Mouse (Mus musculus) layer of hippocampus, adult 9-10 months (tissue): ENCODE measurements around the gene Gm10722.
"Not testable (repeated sequence)": the region's sequence is repeated elsewhere in the genome, so short reads cannot be mapped to it uniquely, and the experiment has no call there.

Experiments
- DNase-seq: peaks from one replicate; pipeline ENCODE4 v3.0.0; 2022; ENCODE audit warnings: low spot score

Gm10722 gene

DNA sequence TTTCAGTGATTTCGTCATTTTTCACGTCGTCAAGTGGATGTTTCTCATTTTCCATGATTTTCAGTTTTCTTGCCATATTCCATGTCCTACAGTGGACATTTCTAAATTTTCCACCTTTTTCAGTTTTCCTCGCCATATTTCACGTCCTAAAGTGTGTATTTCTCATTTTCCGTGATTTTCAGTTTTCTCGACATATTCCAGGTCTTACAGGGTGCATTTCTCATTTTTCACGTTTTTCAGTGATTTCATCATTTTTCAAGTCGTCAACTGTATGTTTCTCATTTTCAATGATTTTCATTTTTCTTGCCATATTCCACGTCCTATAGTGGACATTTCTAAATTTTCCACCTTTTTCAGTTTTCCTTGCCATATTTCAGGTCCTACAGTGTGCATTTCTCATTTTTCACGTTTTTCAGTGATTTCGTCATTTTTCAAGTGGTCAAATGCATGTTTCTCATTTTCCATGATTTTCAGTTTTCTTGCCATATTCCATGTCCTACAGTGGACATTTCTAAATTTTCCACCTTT, at the start of gene Gm10722:
Gene Gm10722, plus strand, starts transcription at position 478 of the 528 bp plus-strand sequence.
- DNase-seq, result not testable (repeated sequence)

- peak; percentile 20 for DNase-seq
These were observed 284 bp downstream of the Gm10722 start for GRCm38 (mm10) chr9:3001006-3001405.

GRCm38 (mm10) chr9:3001948-3002659, 1.4 kb downstream of the Gm10722 start:
- peak; percentile 100 for DNase-seq

DNA sequence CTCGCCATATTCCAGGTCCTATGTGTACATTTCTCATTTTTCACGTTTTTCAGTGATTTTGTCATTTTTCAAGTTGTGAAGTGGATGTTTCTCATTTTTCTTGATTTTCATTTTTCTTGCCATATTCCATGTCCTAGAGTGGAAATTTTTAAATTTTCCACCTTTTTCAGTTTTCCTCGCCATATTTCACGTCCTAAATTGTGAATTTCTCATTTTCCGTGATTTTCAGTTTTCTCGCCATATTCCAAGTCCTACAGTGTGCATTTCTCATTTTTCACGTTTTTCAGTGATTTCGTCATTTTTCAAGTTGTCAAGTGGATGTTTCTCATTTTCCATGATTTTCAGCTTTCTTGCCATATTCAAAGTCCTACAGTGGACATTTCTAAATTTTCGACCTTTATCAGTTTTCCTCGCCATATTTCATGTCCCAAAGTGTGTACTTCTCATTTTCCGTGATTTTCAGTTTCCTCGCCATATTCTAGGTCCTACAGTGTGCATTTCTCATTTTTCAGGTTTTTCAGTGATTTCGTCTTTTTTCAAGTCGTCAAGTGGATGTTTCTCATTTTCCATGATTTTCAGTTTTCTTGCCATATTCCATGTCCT, 2.2 kb downstream of the Gm10722 start, which contains the start of gene Gm11168:
Gene Gm11168, plus strand, starts transcription at position 553 of the 603 bp plus-strand sequence.
- DNase-seq, result not testable (repeated sequence)

DNA sequence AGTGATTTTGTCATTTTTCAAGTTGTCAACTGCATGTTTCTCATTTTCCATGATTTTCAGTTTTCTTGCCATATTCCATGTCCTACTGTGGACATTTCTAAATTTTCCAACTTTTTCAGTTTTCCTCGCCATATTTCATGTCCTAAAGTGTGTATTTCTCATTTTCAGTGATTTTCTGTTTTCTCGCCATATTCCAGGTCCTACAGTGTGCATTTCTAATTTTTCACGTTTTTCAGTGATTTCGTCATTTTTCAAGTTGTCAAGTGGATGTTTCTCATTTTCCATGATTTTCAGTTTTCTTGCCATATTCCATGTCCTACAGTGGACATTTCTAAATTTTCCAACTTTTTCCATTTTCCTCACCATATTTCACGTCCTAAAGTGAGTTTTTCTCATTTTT, 5.5 kb downstream of the Gm10722 start:
- DNase-seq, result not testable (repeated sequence)

GRCm38 (mm10) chr9:3006636-3007035, 5.9 kb downstream of the Gm10722 start:
- DNase-seq, result peak; percentile 100

- DNase-seq, result not testable (repeated sequence)
These were observed 6.5 kb downstream of the Gm10722 start for GRCm38 (mm10) chr9:3007272-3007671.

DNA sequence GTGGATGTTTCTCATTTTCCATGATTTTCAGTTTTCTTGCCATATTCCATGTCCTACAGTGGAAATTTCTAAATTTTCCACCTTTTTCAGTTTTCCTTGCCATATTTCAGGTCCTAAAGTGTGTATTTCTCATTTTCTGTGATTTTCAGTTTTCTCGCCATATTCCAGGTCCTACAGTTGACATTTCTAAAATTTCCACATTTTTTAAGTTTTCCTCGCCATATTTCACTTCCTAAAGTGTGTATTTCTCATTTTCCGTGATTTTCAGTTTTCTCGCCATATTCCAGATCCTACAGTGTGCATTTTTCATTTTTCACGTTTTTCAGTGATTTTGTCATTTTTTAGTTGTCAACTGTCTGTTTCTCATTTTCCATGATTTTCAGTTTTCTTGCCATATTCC, 8.6 kb downstream of the Gm10722 start:
- not testable (repeated sequence) for DNase-seq

DNA sequence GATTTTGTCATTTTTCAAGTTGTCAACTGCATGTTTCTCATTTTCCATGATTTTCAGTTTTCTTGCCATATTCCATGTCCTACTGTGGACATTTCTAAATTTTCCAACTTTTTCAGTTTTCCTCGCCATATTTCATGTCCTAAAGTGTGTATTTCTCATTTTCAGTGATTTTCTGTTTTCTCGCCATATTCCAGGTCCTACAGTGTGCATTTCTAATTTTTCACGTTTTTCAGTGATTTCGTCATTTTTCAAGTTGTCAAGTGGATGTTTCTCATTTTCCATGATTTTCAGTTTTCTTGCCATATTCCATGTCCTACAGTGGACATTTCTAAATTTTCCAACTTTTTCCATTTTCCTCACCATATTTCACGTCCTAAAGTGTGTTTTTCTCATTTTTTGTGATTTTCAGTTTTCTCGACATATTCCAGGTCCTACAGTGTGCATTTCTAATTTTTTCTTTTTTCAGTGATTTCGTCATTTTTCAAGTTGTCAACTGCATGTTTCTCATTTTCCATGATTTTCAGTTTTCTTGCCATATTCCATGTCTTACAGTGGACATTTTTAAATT, 11.4 kb downstream of the Gm10722 start:
- DNase-seq, result not testable (repeated sequence)

GRCm38 (mm10) chr9:3012733-3013279, 12.1 kb downstream of the Gm10722 start, which contains the start of gene Gm10721:
Gene Gm10721, plus strand, starts transcription at chr9:3013140.
- DNase-seq, result not testable (repeated sequence)

GRCm38 (mm10) chr9:3015354-3015753, 14.6 kb downstream of the Gm10722 start, which contains the start of gene Gm10720:
Gene Gm10720, plus strand, starts transcription at chr9:3015654.
- DNase-seq, result not testable (repeated sequence)

- DNase-seq, result not testable (repeated sequence)
These were observed 15.2 kb downstream of the Gm10722 start for GRCm38 (mm10) chr9:3015896-3016295.

GRCm38 (mm10) chr9:3017108-3017507, 16.4 kb downstream of the Gm10722 start, which contains the start of gene Gm10719:
Gene Gm10719, plus strand, starts transcription at chr9:3017408.
- DNase-seq, result not testable (repeated sequence)

GRCm38 (mm10) chr9:3018944-3019343, 18.2 kb downstream of the Gm10722 start:
- not testable (repeated sequence) for DNase-seq

GRCm38 (mm10) chr9:3019835-3020727, 19.4 kb downstream of the Gm10722 start:
- peak; percentile 43 for DNase-seq

GRCm38 (mm10) chr9:3022316-3023008, 21.7 kb downstream of the Gm10722 start:
- peak; percentile 92 for DNase-seq

DNA sequence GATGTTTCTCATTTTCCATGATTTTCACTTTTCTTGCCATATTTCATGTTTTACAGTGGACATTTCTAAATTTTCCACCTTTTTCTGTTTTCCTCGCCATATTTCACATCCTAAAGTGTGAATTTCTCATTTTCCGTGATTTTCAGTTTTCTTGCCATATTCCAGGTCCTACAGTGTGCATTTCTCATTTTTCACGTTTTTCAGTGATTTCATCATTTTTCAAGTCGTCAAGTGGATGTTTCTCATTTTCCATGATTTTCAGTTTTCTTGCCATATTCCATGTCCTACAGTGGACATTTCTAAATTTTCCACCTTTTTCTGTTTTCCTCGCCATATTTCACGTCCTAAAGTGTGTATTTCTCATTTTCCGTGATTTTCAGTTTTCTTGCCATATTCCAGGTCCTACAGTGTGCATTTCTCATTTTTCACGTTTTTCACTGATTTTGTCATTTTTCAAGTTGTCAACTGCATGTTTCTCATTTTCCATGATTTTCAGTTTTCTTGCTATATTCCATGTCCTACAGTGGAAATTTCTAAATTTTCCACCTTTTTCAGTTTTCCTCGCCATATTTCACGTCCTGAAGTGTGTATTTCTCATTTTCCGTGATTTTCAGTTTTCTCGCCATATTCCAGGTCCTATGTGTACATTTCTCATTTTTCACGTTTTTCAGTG, 22.7 kb downstream of the Gm10722 start, which contains the start of gene Gm10718:
Gene Gm10718, plus strand, starts transcription at position 236 of the 673 bp plus-strand sequence.
- peak; percentile 63 for DNase-seq

GRCm38 (mm10) chr9:3023985-3024648, 23.4 kb downstream of the Gm10722 start:
- DNase-seq, result peak; percentile 100

DNA sequence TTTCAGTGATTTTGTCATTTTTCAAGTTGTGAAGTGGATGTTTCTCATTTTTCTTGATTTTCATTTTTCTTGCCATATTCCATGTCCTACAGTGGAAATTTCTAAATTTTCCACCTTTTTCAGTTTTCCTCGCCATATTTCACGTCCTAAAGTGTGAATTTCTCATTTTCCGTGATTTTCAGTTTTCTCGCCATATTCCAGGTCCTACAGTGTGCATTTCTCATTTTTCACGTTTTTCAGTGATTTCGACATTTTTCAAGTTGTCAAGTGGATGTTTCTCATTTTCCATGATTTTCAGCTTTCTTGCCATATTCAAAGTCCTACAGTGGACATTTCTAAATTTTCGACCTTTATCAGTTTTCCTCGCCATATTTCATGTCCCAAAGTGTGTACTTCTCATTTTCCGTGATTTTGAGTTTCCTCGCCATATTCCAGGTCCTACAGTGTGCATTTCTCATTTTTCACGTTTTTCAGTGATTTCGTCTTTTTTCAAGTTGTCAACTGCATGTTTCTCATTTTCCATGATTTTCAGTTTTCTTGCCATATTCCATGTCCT, 24.3 kb downstream of the Gm10722 start, which contains the start of gene Gm10717:
Gene Gm10717, plus strand, starts transcription at position 506 of the 556 bp plus-strand sequence.
- DNase-seq, result peak; percentile 24
